Mouse (Mus musculus) heart, embryonic 11.5 days (tissue): ENCODE results near the gene Ccl27a. TPM values are rescaled to one million over a fixed set of nuclear protein-coding genes. Genes with fewer than 3 reads are reported as not detected.
"Not testable (repeated sequence)": the region's sequence is repeated elsewhere in the genome, so short reads cannot be mapped to it uniquely, and the experiment has no call there.

Experiments used
- ATAC-seq: fragments of 200-750 bp; cut with Nextera tagmentation; replicated peaks from 2 replicates; pipeline ENCODE4 v1.8.0; 2017; ENCODE audit warnings: moderate library complexity; ENCODE audit not compliant: insufficient number of reproducible peaks, low FRiP score, low TSS enrichment
- H3K27ac ChIP-seq: fragments of 300-500 bp; sonication (generic); 2 replicates; pipeline ENCODE4 v1.5.1; 2014; ENCODE audit warnings: mild to moderate bottlenecking, low read depth, low read length
- H3K27me3 ChIP-seq: fragments of 300-500 bp; sonication (generic); 2 replicates; pipeline ENCODE4 v1.6.1; 2014; ENCODE audit warnings: mild to moderate bottlenecking, low read length, mixed read lengths; ENCODE audit not compliant: control insufficient read depth, insufficient read depth
- H3K36me3 ChIP-seq: fragments of 300-500 bp; sonication (generic); 2 replicates; pipeline ENCODE4 v1.6.1; 2014; ENCODE audit warnings: mild to moderate bottlenecking, low read length, moderate library complexity, mixed read lengths; ENCODE audit not compliant: control insufficient read depth, insufficient read depth
- H3K4me1 ChIP-seq: fragments of 300-500 bp; sonication (generic); 2 replicates; pipeline ENCODE4 v1.6.1; 2014; ENCODE audit warnings: low read length; ENCODE audit not compliant: control insufficient read depth, insufficient read depth
- H3K4me2 ChIP-seq: fragments of 300-500 bp; sonication (generic); 2 replicates; pipeline ENCODE4 v1.6.1; 2014; ENCODE audit warnings: mild to moderate bottlenecking, moderate library complexity
- H3K4me3 ChIP-seq: fragments of 300-500 bp; sonication (generic); 2 replicates; pipeline ENCODE4 v1.5.1; 2014; ENCODE audit warnings: low read depth, low read length
- H3K9ac ChIP-seq: fragments of 300-500 bp; sonication (generic); 2 replicates; pipeline ENCODE4 v1.6.1; 2014; ENCODE audit warnings: mild to moderate bottlenecking, low read depth, low read length, moderate library complexity
- H3K9me3 ChIP-seq: fragments of 300-500 bp; sonication (generic); replicated peaks from 2 replicates; pipeline ENCODE4 v1.6.1; 2016; ENCODE audit warnings: low read length; ENCODE audit not compliant: control insufficient read depth
- WGBS: fragments of 180-500 bp; shearing (Covaris S2); extraction: QIAGEN DNeasy Blood & Tissue Kit; methylation state at CpG from one replicate; pipeline ENCODE4 v1.1.7; 2014; ENCODE audit not compliant: insufficient replicate concordance; 5-methylcytosine and 5-hydroxymethylcytosine counted together
- polyA plus RNA-seq: library from polyadenylated mRNA; unstranded; fragments of >200 nt; fragmentation: Nextera tagmentation; extraction: Ambion mirVana; gene quantifications from 2 replicates; pipeline ENCODE4 v1.2.1, GENCODE M21; 2014

The Ccl27a gene
- polyA plus RNA-seq: 42.6 and 42.7 TPM in 2 replicates

GRCm38 (mm10) chr4:41774002-41774401 is at the start of gene Ccl27a:
Ccl27a (minus strand) TSS chr4:41774247.
- Histone ChIP-seq H3K4me2 (peak within 1 kb of the TSS; percentile 52), H3K4me3 (peak within 1 kb of the TSS; percentile 30)
- not testable (repeated sequence) for H3K27ac ChIP-seq, H3K4me1 ChIP-seq, H3K9me3 ChIP-seq, H3K9ac ChIP-seq, H3K27me3 ChIP-seq, H3K36me3 ChIP-seq, ATAC-seq
- WGBS: 0% methylated on average over 12 of the region's 14 CpGs

- H3K9ac ChIP-seq, H3K27ac ChIP-seq: not testable (repeated sequence)
Measured at GRCm38 (mm10) chr4:41783197-41783596, 9.2 kb upstream of the Ccl27a start.

GRCm38 (mm10) chr4:41782711-41783110 is 8.7 kb upstream of the Ccl27a start:
- ATAC-seq, H3K4me3 ChIP-seq, H3K27ac ChIP-seq, H3K4me2 ChIP-seq, H3K9ac ChIP-seq, H3K27me3 ChIP-seq, H3K36me3 ChIP-seq, H3K9me3 ChIP-seq, H3K4me1 ChIP-seq: not testable (repeated sequence)
- WGBS: 49% methylated on average over 4 of the region's 4 CpGs

More at GRCm38 (mm10) chr4:41783197-41783596, 9.2 kb upstream of the Ccl27a start:
- not testable (repeated sequence) for H3K4me3 ChIP-seq, H3K27me3 ChIP-seq, ATAC-seq, H3K4me2 ChIP-seq, H3K9me3 ChIP-seq, H3K4me1 ChIP-seq, H3K36me3 ChIP-seq
- WGBS: 59% methylated on average over 3 of the region's 3 CpGs

GRCm38 (mm10) chr4:41781748-41782485 is 7.9 kb upstream of the Ccl27a start:
- H3K9ac ChIP-seq, H3K27me3 ChIP-seq, H3K4me3 ChIP-seq, H3K9me3 ChIP-seq, H3K4me1 ChIP-seq, H3K36me3 ChIP-seq, H3K27ac ChIP-seq, ATAC-seq: not testable (repeated sequence)
- H3K4me2 ChIP-seq: peak overlapping the region; percentile 46
- WGBS: 14% methylated on average over 14 of the region's 21 CpGs

GRCm38 (mm10) chr4:41781271-41781670 is 7.2 kb upstream of the Ccl27a start:
- H3K4me1 ChIP-seq, H3K27me3 ChIP-seq, H3K4me2 ChIP-seq, H3K36me3 ChIP-seq, H3K27ac ChIP-seq, H3K9me3 ChIP-seq, ATAC-seq, H3K9ac ChIP-seq, H3K4me3 ChIP-seq: not testable (repeated sequence)
- 23% methylated on average over 9 of the region's 9 CpGs for WGBS

- not testable (repeated sequence) for H3K27ac ChIP-seq, H3K4me2 ChIP-seq, H3K4me1 ChIP-seq, H3K4me3 ChIP-seq, H3K36me3 ChIP-seq, H3K9me3 ChIP-seq, H3K27me3 ChIP-seq, H3K9ac ChIP-seq, ATAC-seq
- WGBS: 65% methylated on average over 1 of the region's 1 CpGs
Measured at GRCm38 (mm10) chr4:41775840-41776239, 1.8 kb upstream of the Ccl27a start.

GRCm38 (mm10) chr4:41774506-41774905 is 459 bp upstream of the Ccl27a start:
- H3K27ac ChIP-seq, H3K36me3 ChIP-seq, H3K27me3 ChIP-seq, H3K4me1 ChIP-seq, ATAC-seq, H3K9ac ChIP-seq, H3K9me3 ChIP-seq, H3K4me3 ChIP-seq: not testable (repeated sequence)
- peak overlapping the region; percentile 52 for H3K4me2 ChIP-seq
- WGBS: 66% methylated on average over 3 of the region's 3 CpGs

GRCm38 (mm10) chr4:41773502-41773901 is 545 bp downstream of the Ccl27a start:
- peak overlapping the region; percentile 29 for H3K4me3 ChIP-seq
- not testable (repeated sequence) for H3K27me3 ChIP-seq, H3K9me3 ChIP-seq, H3K4me1 ChIP-seq, ATAC-seq, H3K36me3 ChIP-seq, H3K9ac ChIP-seq, H3K27ac ChIP-seq
- WGBS: 0% methylated on average over 16 of the region's 25 CpGs
- peak overlapping the region; percentile 50 for H3K4me2 ChIP-seq

- Histone ChIP-seq H3K4me2 (peak overlapping the region; percentile 52), H3K4me3 (peak overlapping the region; percentile 30)
- H3K27me3 ChIP-seq, ATAC-seq, H3K9me3 ChIP-seq, H3K27ac ChIP-seq, H3K4me1 ChIP-seq, H3K36me3 ChIP-seq, H3K9ac ChIP-seq: not testable (repeated sequence)
- WGBS: 8% methylated on average over 5 of the region's 16 CpGs
Measured at GRCm38 (mm10) chr4:41772946-41773345, 1.1 kb downstream of the Ccl27a start.
